Comparison of ENCODE assay signal across 10 mouse cellular contexts in genomic region chr1:166900441-166901161, GRCm38 (mm10).
DNase-seq lines count a peak whose midpoint lies in the region; ATAC-seq lines count a peak whose summit lies in the region.
"Had no signal": no experiment of that assay in that cellular context is flagged by ENCODE, and none has a peak within 500 bp of the region (broad histone marks: within the 10 kb centered on the region; RNA-seq: fewer than 3 reads in every experiment).

No protein-coding gene starts in this region.

- no peaks in the 10 kb centered on the region for H3K4me1 ChIP-seq in hindbrain, embryonic 11.5 days (replicated peaks; ENCODE audit: control insufficient read depth, insufficient read depth, low read length)
- H3K4me1 ChIP-seq in hindbrain, embryonic 10.5 days (replicated peaks): peaks cover 9% of the 10 kb centered on the region; the same call in 1 of the 2 replicates
- peaks cover 10% of the 10 kb centered on the region for H3K4me1 ChIP-seq in hindbrain, embryonic 15.5 days (replicated peaks)
- H3K4me1 ChIP-seq in neural tube, embryonic 14.5 days (ENCODE audit: control insufficient read depth, insufficient read depth, low read length): no peaks in the 10 kb centered on the region

- 0 out of 2 replicates have a peak, but pooled peaks have one; percentile 51 for ATAC-seq in hindbrain, embryonic 11.5 days (ENCODE audit: low FRiP score)
- peak; percentile 78 for ATAC-seq in hindbrain, embryonic 15.5 days (ENCODE audit: low FRiP score, low read depth)
- peak; percentile 88; the same call in 1 of the 2 replicates for ATAC-seq in neural tube, embryonic 14.5 days (ENCODE audit: low read depth)

- no peak overlapping the region for H3K4me2 ChIP-seq in hindbrain, embryonic 11.5 days (replicated peaks; ENCODE audit: low read depth, low read length)
- 0 out of 2 replicates have a peak overlapping the region, but pooled peaks have one; percentile 5 for H3K4me2 ChIP-seq in hindbrain, embryonic 15.5 days
- no peak overlapping the region for H3K4me2 ChIP-seq in neural tube, embryonic 14.5 days (ENCODE audit: low read depth, low read length)

- H3K9ac ChIP-seq in hindbrain, embryonic 11.5 days (ENCODE audit: low read depth, low read length): no peak overlapping the region
- no peak overlapping the region for H3K9ac ChIP-seq in hindbrain, embryonic 15.5 days
- no peak overlapping the region for H3K9ac ChIP-seq in neural tube, embryonic 14.5 days (replicated peaks; ENCODE audit: low read depth, low read length)

- H3K9me3 ChIP-seq in hindbrain, embryonic 11.5 days (ENCODE audit: control insufficient read depth, low read length): no peaks in the 10 kb centered on the region
- no peaks in the 10 kb centered on the region for H3K9me3 ChIP-seq in hindbrain, embryonic 10.5 days
- H3K9me3 ChIP-seq in hindbrain, embryonic 15.5 days: no peaks in the 10 kb centered on the region
- H3K9me3 ChIP-seq in neural tube, embryonic 14.5 days (ENCODE audit: control insufficient read depth, low read length): no peaks in the 10 kb centered on the region

- H3K27ac ChIP-seq in hindbrain, embryonic 11.5 days (ENCODE audit: low read depth, low read length): no peak overlapping the region
- no peak overlapping the region; the same call in 1 of the 2 replicates for H3K27ac ChIP-seq in hindbrain, embryonic 10.5 days
- no peak overlapping the region; the same call in 1 of the 2 replicates for H3K27ac ChIP-seq in hindbrain, embryonic 15.5 days (replicated peaks)
- H3K27ac ChIP-seq in neural tube, embryonic 14.5 days (ENCODE audit: low read depth, low read length): peak overlapping the region; percentile 39
- H3K27ac ChIP-seq: left cerebral cortex, adult 2 months had no signal

- no peaks in the 10 kb centered on the region for H3K36me3 ChIP-seq in hindbrain, embryonic 11.5 days (ENCODE audit: control insufficient read depth, insufficient read depth, low read length)
- H3K36me3 ChIP-seq in hindbrain, embryonic 10.5 days: no peaks in the 10 kb centered on the region
- H3K36me3 ChIP-seq in hindbrain, embryonic 15.5 days: no peaks in the 10 kb centered on the region
- H3K36me3 ChIP-seq in neural tube, embryonic 14.5 days (ENCODE audit: control insufficient read depth, insufficient read depth, low read length): no peaks in the 10 kb centered on the region

- H3K4me3 ChIP-seq in hindbrain, embryonic 11.5 days (ENCODE audit: low read depth, low read length): no peak overlapping the region
- no peak overlapping the region for H3K4me3 ChIP-seq in hindbrain, embryonic 10.5 days
- H3K4me3 ChIP-seq in hindbrain, embryonic 15.5 days: no peak overlapping the region
- no peak overlapping the region for H3K4me3 ChIP-seq in neural tube, embryonic 14.5 days (ENCODE audit: low read depth, low read length)
- H3K4me3 ChIP-seq: left cerebral cortex, adult 2 months had no signal

- 40% methylated on average over 8 of the region's 8 CpGs for whole genome bisulfite sequencing in hindbrain, embryonic 11.5 days
- 51% methylated on average over 8 of the region's 8 CpGs for WGBS in hindbrain, embryonic 10.5 days
- WGBS in hindbrain, embryonic 15.5 days: 27% methylated on average over 8 of the region's 8 CpGs
- 17% methylated on average over 8 of the region's 8 CpGs for WGBS in neural tube, embryonic 14.5 days

- DNase-seq in hindbrain, embryonic 11.5 days (ENCODE audit: low spot score): peak; percentile 5
- DNase-seq in hindbrain, embryonic 10.5 days (ENCODE audit: low spot score): no peak
- peak; percentile 1 for DNase-seq in ovary, postnatal 10 days (ENCODE audit: low spot score)
- DNase-seq in ovary, postnatal 14 days (ENCODE audit: low spot score): no peak
- DNase-seq in frontal cortex, postnatal 25 days (ENCODE audit: low spot score in 2 of 2): no peak
- no peak for DNase-seq in cerebellum, postnatal 14 days
- DNase-seq: spleen, adult 18-20 months had no signal

- no peaks in the 10 kb centered on the region for H3K27me3 ChIP-seq in hindbrain, embryonic 11.5 days (ENCODE audit: control insufficient read depth, insufficient read depth, low read length)
- no peaks in the 10 kb centered on the region for H3K27me3 ChIP-seq in hindbrain, embryonic 10.5 days (ENCODE audit: insufficient read depth, poor library complexity, severe bottlenecking)
- no peaks in the 10 kb centered on the region for H3K27me3 ChIP-seq in hindbrain, embryonic 15.5 days
- no peaks in the 10 kb centered on the region for H3K27me3 ChIP-seq in neural tube, embryonic 14.5 days (ENCODE audit: control insufficient read depth, insufficient read depth, low read length)

Comparison
In these comparisons a context has a peak if more than half of its experiments do, and no peak if none do; other contexts are left out.
1. DNase-seq: peak in hindbrain, embryonic 11.5 days (single experiment) and ovary, postnatal 10 days (single experiment); none in hindbrain, embryonic 10.5 days (single experiment), ovary, postnatal 14 days (single experiment), frontal cortex, postnatal 25 days (0 of 2) and cerebellum, postnatal 14 days (0 of 2).
2. Peak in every context shown above with its lines, with median percentiles within 50 percentile points of each other: ATAC-seq.